Mouse (Mus musculus): ENCODE data around the gene Cryba4. TPM values are rescaled to one million over a fixed set of nuclear protein-coding genes. Genes with fewer than 3 reads are reported as not detected.

The Cryba4 gene
- polyA plus RNA-seq, 1 experiment from 2014 or later: 1.6 TPM

DNA sequence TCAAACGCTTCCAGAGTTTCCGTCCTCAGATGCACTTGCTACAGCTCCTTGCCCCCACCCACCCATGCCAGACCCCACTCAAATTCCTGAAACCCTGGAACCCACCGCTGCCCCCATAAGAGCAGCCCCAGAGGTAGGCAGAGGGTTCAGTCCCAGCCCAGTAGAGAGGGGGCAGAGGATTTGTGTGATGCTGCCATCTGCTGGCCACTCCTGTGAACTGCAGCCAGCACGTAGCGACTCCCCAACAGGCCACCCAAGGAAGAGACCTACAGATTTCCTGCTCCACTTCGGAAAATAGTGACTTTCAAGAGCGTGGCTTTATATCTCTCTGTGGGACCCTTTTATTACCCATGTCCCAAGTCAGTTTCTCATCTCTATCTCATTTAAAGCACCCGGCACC lies 42.2 kb downstream of the Cryba4 start:
- Histone ChIP-seq H3K4me3 (no peak overlapping the region), H3K9ac (no peak overlapping the region), H3K4me1 (peaks cover 28% of the 10 kb centered on the region), H3K4me2 (no peak overlapping the region), H3K27ac (no peak overlapping the region), H3K36me3 (no peaks in the 10 kb centered on the region), H3K27me3 (no peaks in the 10 kb centered on the region), H3K9me3 (no peaks in the 10 kb centered on the region)
- ATAC-seq (ENCODE audit: insufficient number of reproducible peaks, low FRiP score, low TSS enrichment, low read depth): no peak
- 26% methylated on average over 8 of the region's 8 CpGs for WGBS

DNA sequence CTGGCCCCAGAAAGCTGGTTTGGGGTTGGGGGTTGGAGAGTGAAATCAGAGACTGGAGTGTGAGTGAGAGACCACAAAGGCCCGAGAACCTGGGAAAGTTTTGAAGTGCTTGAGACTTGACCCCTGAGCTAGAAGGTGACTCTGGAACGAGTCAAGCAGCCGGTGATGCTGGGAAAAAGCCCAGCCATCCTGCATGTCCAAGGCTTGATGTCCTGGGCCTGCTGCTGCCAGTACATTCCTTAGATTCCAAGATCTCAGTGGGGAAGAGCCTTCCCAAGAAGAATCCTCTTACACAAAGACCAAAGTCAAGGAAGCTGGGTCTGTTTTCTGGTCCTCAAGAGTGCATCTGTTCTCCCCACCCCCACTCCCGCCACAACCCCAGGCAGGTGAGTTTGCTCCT lies 44.0 kb downstream of the Cryba4 start:
- H3K36me3 ChIP-seq: no peaks in the 10 kb centered on the region
- H3K9me3 ChIP-seq: no peaks in the 10 kb centered on the region
- H3K27me3 ChIP-seq: peaks cover 3% of the 10 kb centered on the region; the same call in 1 of the 2 replicates
- WGBS: 23% methylated on average over 4 of the region's 4 CpGs
- no peak for ATAC-seq (ENCODE audit: insufficient number of reproducible peaks, low FRiP score, low TSS enrichment, low read depth)
- no peak overlapping the region for H3K27ac ChIP-seq
- no peak overlapping the region for H3K4me2 ChIP-seq
- H3K4me3 ChIP-seq: no peak overlapping the region
- H3K9ac ChIP-seq: no peak overlapping the region
- H3K4me1 ChIP-seq: peaks cover 10% of the 10 kb centered on the region

DNA sequence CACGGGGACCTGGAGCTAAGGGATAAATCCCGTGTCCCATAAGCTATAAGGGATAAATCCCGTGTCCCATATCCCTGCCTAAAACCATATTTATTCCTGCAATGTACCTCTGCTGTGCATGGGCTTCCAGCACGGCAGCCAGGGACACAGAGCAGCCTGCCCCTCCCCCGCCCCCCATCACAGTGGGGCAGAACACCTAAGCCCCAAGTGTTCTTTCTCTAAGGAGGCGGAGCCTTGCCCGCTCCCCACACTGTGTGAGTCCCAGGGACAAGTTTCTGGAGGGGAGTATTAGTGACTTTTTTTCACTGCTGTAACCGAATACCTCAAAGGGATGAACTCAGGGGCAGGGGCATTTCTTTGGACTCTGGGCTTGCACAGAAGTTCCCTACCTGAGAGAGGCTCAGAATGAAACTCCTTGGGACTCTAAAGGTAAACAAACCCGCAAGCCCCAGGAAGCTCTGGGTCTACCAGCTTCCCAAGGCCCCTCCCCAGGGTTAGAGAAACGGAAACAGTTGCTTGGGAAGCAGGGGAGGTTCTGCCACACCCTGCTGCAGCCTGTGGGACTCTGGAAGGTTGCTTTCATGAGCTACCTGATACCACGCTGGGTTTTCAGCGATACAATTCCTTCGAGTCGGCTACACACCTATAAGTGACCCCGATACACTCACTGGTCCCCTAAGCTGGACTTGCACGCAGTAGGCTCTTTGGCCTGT lies 45.6 kb downstream of the Cryba4 start:
- H3K27ac ChIP-seq: no peak overlapping the region
- no peak overlapping the region for H3K4me3 ChIP-seq
- peaks cover 9% of the 10 kb centered on the region for H3K4me1 ChIP-seq
- H3K9me3 ChIP-seq: no peaks in the 10 kb centered on the region
- ATAC-seq (ENCODE audit: insufficient number of reproducible peaks, low FRiP score, low TSS enrichment, low read depth): no peak
- no peaks in the 10 kb centered on the region for H3K36me3 ChIP-seq
- no peak overlapping the region for H3K9ac ChIP-seq
- H3K27me3 ChIP-seq: peaks cover 3% of the 10 kb centered on the region; the same call in 1 of the 2 replicates
- 20% methylated on average over 16 of the region's 16 CpGs for WGBS
- no peak overlapping the region for H3K4me2 ChIP-seq

DNA sequence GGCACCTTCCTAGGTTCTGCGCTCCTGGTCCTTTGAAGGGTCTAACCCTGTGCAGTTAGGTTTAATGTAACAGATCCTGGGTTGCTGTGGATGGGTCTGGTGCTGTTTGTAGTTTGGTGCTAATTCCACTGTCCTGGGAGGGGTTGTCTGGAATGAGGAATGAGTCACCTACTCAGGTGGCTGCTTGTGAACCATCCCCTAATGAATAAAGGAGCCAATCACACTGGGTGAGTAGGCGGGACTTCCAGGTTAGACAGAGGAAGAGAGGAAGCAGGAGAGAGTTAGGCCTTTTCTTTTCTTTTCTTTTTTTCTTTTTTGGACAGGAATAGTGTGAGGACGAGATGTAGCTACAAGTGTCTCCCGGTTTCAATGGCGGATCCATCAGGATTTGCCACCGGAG lies 52.7 kb downstream of the Cryba4 start:
- Histone ChIP-seq H3K4me1 (no peaks in the 10 kb centered on the region), H3K9ac (no peak overlapping the region), H3K36me3 (no peaks in the 10 kb centered on the region), H3K9me3 (no peaks in the 10 kb centered on the region), H3K4me2 (no peak overlapping the region), H3K27ac (no peak overlapping the region), H3K4me3 (no peak overlapping the region), H3K27me3 (peaks cover 3% of the 10 kb centered on the region; the same call in 1 of the 2 replicates)
- 90% methylated on average over 6 of the region's 6 CpGs for WGBS
- no peak for ATAC-seq (ENCODE audit: insufficient number of reproducible peaks, low FRiP score, low TSS enrichment, low read depth)

Other genes with a start within 250 kb of the Cryba4 start
- gene Crybb1, start 3.3 kb upstream of the Cryba4 start, polyA plus RNA-seq (2015; fragmentation: Nextera tagmentation; extraction: Ambion mirVana): 2.6 and 3.6 TPM in 2 replicates
- 51.2 and 54.7 TPM in 2 replicates for gene Tpst2, start 24.2 kb upstream of the Cryba4 start, polyA plus RNA-seq (2015; fragmentation: Nextera tagmentation; extraction: Ambion mirVana)
- gene Tfip11, start 73.8 kb upstream of the Cryba4 start, polyA plus RNA-seq (2015; fragmentation: Nextera tagmentation; extraction: Ambion mirVana): 28.3 and 28.7 TPM in 2 replicates
- 32.6 and 37.8 TPM in 2 replicates for gene Srrd, start 90.5 kb upstream of the Cryba4 start, polyA plus RNA-seq (2015; fragmentation: Nextera tagmentation; extraction: Ambion mirVana)
- gene Hps4, start 90.6 kb upstream of the Cryba4 start, polyA plus RNA-seq (2015; fragmentation: Nextera tagmentation; extraction: Ambion mirVana): 32.5 and 34.8 TPM in 2 replicates
- gene Gm6583, start 103.5 kb upstream of the Cryba4 start, polyA plus RNA-seq (2015; fragmentation: Nextera tagmentation; extraction: Ambion mirVana): 0.20 and 0.33 TPM in 2 replicates
- gene Asphd2, start 142.3 kb upstream of the Cryba4 start, polyA plus RNA-seq (2015; fragmentation: Nextera tagmentation; extraction: Ambion mirVana): 13.0 and 18.5 TPM in 2 replicates
- 0.08 TPM in 1 of 2 replicates, not detected in the other for gene Gm6588, start 196.9 kb upstream of the Cryba4 start, polyA plus RNA-seq (2015; fragmentation: Nextera tagmentation; extraction: Ambion mirVana)